Mouse (Mus musculus) heart, adult 2 months (tissue): ENCODE measurements around the gene Pramef25. TPM values are rescaled to one million over a fixed set of nuclear protein-coding genes. Genes with fewer than 3 reads are reported as not detected.

Source experiments
- polyA plus RNA-seq: library from polyadenylated mRNA; depleted of rRNA; stranded (reverse); fragments of >200 nt; gene quantifications from 2 replicates; pipeline ENCODE4 v1.2.3, GENCODE M21; 2012; rRNA removed
- total RNA-seq, 2 experiments: library from RNA; stranded (reverse); gene quantifications; 2 replicates each; pipeline ENCODE4 v1.2.3; 2021

The Pramef25 gene
- total and polyA plus RNA-seq, 3 experiments: not detected

Other genes starting within 250 kb of the Pramef25 start
- gene Gm13089, start 248.3 kb downstream of the Pramef25 start, total RNA-seq: not detected
- gene Gm13089, start 248.3 kb downstream of the Pramef25 start, polyA plus RNA-seq: not detected in 2 replicates
- not detected for gene Gm13078, start 231.6 kb downstream of the Pramef25 start, total RNA-seq
- not detected in 2 replicates for gene Gm13078, start 231.6 kb downstream of the Pramef25 start, polyA plus RNA-seq
- gene Gm13023, start 161.7 kb downstream of the Pramef25 start, total RNA-seq: not detected
- gene Gm13023, start 161.7 kb downstream of the Pramef25 start, polyA plus RNA-seq: not detected in 2 replicates
- gene Gm13084, start 134.9 kb downstream of the Pramef25 start, total RNA-seq: not detected
- gene Gm13084, start 134.9 kb downstream of the Pramef25 start, polyA plus RNA-seq: not detected in 2 replicates
- gene Gm13103, start 104.5 kb downstream of the Pramef25 start, total RNA-seq: not detected
- gene Gm13103, start 104.5 kb downstream of the Pramef25 start, polyA plus RNA-seq: not detected in 2 replicates
- gene Pramef6, start 50.6 kb downstream of the Pramef25 start, total RNA-seq: not detected
- gene Pramef6, start 50.6 kb downstream of the Pramef25 start, polyA plus RNA-seq: not detected in 2 replicates
- gene Gm13101, start 15.9 kb upstream of the Pramef25 start, total RNA-seq: not detected
- not detected in 2 replicates for gene Gm13101, start 15.9 kb upstream of the Pramef25 start, polyA plus RNA-seq
- gene Pramef17, start 43.4 kb upstream of the Pramef25 start, total RNA-seq: not detected
- gene Pramef17, start 43.4 kb upstream of the Pramef25 start, polyA plus RNA-seq: not detected in 2 replicates
- gene Pramel4, start 108.1 kb upstream of the Pramef25 start, total RNA-seq: not detected
- not detected in 2 replicates for gene Pramel4, start 108.1 kb upstream of the Pramef25 start, polyA plus RNA-seq
- gene Gm13102, start 155.5 kb upstream of the Pramef25 start, total RNA-seq: not detected
- gene Gm13102, start 155.5 kb upstream of the Pramef25 start, polyA plus RNA-seq: not detected in 2 replicates
- gene Oog3, start 211.6 kb upstream of the Pramef25 start, total RNA-seq: not detected
- not detected in 2 replicates for gene Oog3, start 211.6 kb upstream of the Pramef25 start, polyA plus RNA-seq
- gene Oog2, start 239.7 kb upstream of the Pramef25 start, total RNA-seq: not detected
- gene Oog2, start 239.7 kb upstream of the Pramef25 start, polyA plus RNA-seq: not detected in 2 replicates